Mouse (Mus musculus) stomach, embryonic 14.5 days (tissue): ENCODE data around the gene Arl14ep. TPM values are rescaled to one million over a fixed set of nuclear protein-coding genes. Genes with fewer than 3 reads are reported as not detected.
"Not testable (repeated sequence)": the region's sequence is repeated elsewhere in the genome, so short reads cannot be mapped to it uniquely, and the experiment has no call there.

Source experiments
- ATAC-seq: fragments of 200-750 bp; cut with Nextera tagmentation; 2 replicates; pipeline ENCODE4 v1.8.0; 2017; ENCODE audit warnings: low read depth, moderate TSS enrichment; ENCODE audit not compliant: insufficient number of reproducible peaks, insufficient read depth, low FRiP score
- H3K27ac ChIP-seq: fragments of 300-500 bp; sonication (generic); 2 replicates; pipeline ENCODE4 v1.5.1; 2014; ENCODE audit warnings: mild to moderate bottlenecking, low read length, moderate library complexity, mixed read lengths
- H3K27me3 ChIP-seq: fragments of 300-500 bp; sonication (generic); 2 replicates; pipeline ENCODE4 v1.6.1; 2014; ENCODE audit warnings: low read length, control low read depth, mixed read lengths; ENCODE audit not compliant: control insufficient read depth, insufficient read depth
- H3K36me3 ChIP-seq: fragments of 300-500 bp; sonication (generic); 2 replicates; pipeline ENCODE4 v1.6.1; 2014; ENCODE audit warnings: mild to moderate bottlenecking, control low read depth, low read length, moderate library complexity, mixed read lengths; ENCODE audit not compliant: control insufficient read depth, insufficient read depth
- H3K4me1 ChIP-seq: fragments of 300-500 bp; sonication (generic); 2 replicates; pipeline ENCODE4 v1.6.1; 2014; ENCODE audit warnings: low read length, control low read depth, mixed read lengths; ENCODE audit not compliant: control insufficient read depth, insufficient read depth
- H3K4me2 ChIP-seq: fragments of 300-500 bp; sonication (generic); replicated peaks from 2 replicates; pipeline ENCODE4 v1.6.1; 2014; ENCODE audit warnings: low read depth, low read length, control low read depth
- H3K4me3 ChIP-seq: fragments of 300-500 bp; sonication (generic); 2 replicates; pipeline ENCODE4 v1.5.1; 2014; ENCODE audit warnings: low read depth, low read length, control low read depth
- H3K9ac ChIP-seq: fragments of 300-500 bp; sonication (generic); replicated peaks from 2 replicates; pipeline ENCODE4 v1.6.1; 2014; ENCODE audit warnings: low read depth, mild to moderate bottlenecking, control low read depth, low read length, moderate library complexity, mixed read lengths
- H3K9me3 ChIP-seq: fragments of 300-500 bp; sonication (generic); 2 replicates; pipeline ENCODE4 v1.6.1; 2016; ENCODE audit warnings: low read depth, low read length, control low read depth; ENCODE audit not compliant: control insufficient read depth
- WGBS: fragments of 180-500 bp; shearing (Covaris S2); extraction: QIAGEN DNeasy Blood & Tissue Kit; methylation state at CpG from one replicate; pipeline ENCODE4 v1.1.7; 2014; 5-methylcytosine and 5-hydroxymethylcytosine counted together
- polyA plus RNA-seq: library from polyadenylated mRNA; unstranded; fragments of >200 nt; fragmentation: Nextera tagmentation; extraction: Ambion mirVana; gene quantifications from 2 replicates; pipeline ENCODE4 v1.2.1, GENCODE M21; 2014

Arl14ep gene
- 50.1 and 53.9 TPM in 2 replicates for polyA plus RNA-seq

DNA sequence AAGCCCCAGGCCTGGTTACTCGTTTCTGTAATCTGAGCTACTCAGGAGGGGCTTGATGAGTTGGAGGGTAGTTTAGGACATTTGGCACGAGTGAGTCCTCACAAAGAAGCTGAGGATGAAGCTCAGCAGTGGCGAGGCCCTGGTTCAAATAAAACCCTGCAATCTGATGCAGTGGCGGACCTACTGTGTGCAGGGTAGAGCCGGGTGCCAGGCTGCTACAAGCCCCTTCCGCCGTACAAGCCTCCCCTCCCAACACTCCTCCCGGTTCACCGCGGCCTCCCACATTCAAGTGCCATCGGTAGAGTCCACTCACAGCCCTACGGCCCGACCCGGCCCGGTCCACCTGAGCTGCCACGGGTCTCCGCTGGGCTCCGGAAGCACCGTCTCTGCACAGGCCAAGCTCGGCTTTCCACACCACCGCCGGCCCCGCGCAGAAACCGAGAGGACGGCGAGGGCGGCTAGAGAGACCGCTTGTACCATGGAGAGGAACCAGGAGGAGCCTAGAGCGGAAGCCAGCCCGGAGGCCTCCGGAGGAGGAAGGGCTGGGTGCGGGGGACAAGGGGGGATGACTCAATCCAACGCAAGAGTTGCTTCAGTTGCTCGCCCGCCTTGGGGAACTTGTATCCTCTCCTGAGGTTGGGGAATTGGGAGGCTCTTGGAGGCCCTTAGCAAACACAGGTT, at the start of gene Arl14ep:
TSS of gene Arl14ep (minus strand) at position 466 of the 681 bp plus-strand sequence.
- Histone ChIP-seq H3K4me1 (no peaks in the 10 kb centered on the region), H3K4me2 (peak within 1 kb of the TSS; percentile 54), H3K9ac (peak within 1 kb of the TSS; percentile 60), H3K36me3 (0 out of 2 replicates have a peak, but pooled peaks cover under 1% of the 10 kb centered on the region), H3K4me3 (peak within 1 kb of the TSS; percentile 55), H3K9me3 (no peaks in the 10 kb centered on the region), H3K27me3 (no peaks in the 10 kb centered on the region), H3K27ac (no peak within 1 kb of the TSS)
- ATAC-seq: peak; percentile 96
- WGBS: under 1% methylated on average over 36 of the region's 36 CpGs

- no peaks in the 10 kb centered on the region for H3K27me3 ChIP-seq
- 93% methylated on average over 5 of the region's 5 CpGs for WGBS
These were observed 48.5 kb upstream of the Arl14ep start for GRCm38 (mm10) chr2:107022713-107023112.

GRCm38 (mm10) chr2:107019331-107019730, 45.1 kb upstream of the Arl14ep start:
- no peak for ATAC-seq
- 35% methylated on average over 2 of the region's 2 CpGs for WGBS
- H3K27me3 ChIP-seq: no peaks in the 10 kb centered on the region
- no peaks in the 10 kb centered on the region for H3K4me1 ChIP-seq
- H3K9ac ChIP-seq: no peak overlapping the region
- no peak overlapping the region for H3K27ac ChIP-seq
- H3K9me3 ChIP-seq: no peaks in the 10 kb centered on the region
- H3K4me3 ChIP-seq: no peak overlapping the region
- H3K4me2 ChIP-seq: no peak overlapping the region
- H3K36me3 ChIP-seq: no peaks in the 10 kb centered on the region

More at GRCm38 (mm10) chr2:107022713-107023112, 48.5 kb upstream of the Arl14ep start:
- H3K27ac ChIP-seq: no peak overlapping the region
- H3K36me3 ChIP-seq: no peaks in the 10 kb centered on the region
- H3K9me3 ChIP-seq: no peaks in the 10 kb centered on the region
- H3K4me1 ChIP-seq: no peaks in the 10 kb centered on the region
- no peak overlapping the region for H3K4me2 ChIP-seq
- H3K9ac ChIP-seq: no peak overlapping the region
- H3K4me3 ChIP-seq: no peak overlapping the region
- ATAC-seq: no peak

GRCm38 (mm10) chr2:107013161-107013560, 38.9 kb upstream of the Arl14ep start:
- H3K9ac ChIP-seq: no peak overlapping the region

GRCm38 (mm10) chr2:107012318-107012717, 38.1 kb upstream of the Arl14ep start:
- WGBS: 73% methylated on average over 4 of the region's 4 CpGs
- no peak for ATAC-seq
- no peaks in the 10 kb centered on the region for H3K27me3 ChIP-seq

More at GRCm38 (mm10) chr2:107013161-107013560, 38.9 kb upstream of the Arl14ep start:
- Histone ChIP-seq H3K9me3 (no peaks in the 10 kb centered on the region), H3K36me3 (no peaks in the 10 kb centered on the region), H3K4me1 (no peaks in the 10 kb centered on the region), H3K27ac (no peak overlapping the region), H3K4me2 (no peak overlapping the region), H3K27me3 (no peaks in the 10 kb centered on the region), H3K4me3 (no peak overlapping the region)
- no peak for ATAC-seq
- 84% methylated on average over 4 of the region's 4 CpGs for WGBS

DNA sequence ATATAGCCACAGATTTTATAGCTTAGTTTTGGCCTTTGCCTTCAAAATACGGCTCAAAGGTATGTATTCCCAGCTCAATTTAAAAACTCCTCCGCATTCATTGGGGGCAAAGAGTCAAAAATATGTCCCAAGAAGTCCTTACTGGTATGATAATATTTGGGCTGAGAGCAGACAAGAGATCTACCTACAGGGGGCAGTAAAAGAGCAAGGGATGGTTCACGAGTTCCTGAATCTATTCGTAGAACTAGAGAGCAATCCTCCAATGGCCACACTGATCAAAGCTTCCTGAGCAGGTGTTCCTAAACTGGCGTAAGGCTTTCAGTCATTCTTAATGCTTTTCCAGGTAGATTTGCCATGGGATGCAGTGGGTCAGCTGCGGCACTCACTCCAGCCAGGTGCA, 35.9 kb upstream of the Arl14ep start:
- ATAC-seq: no peak
- no peak overlapping the region for H3K4me2 ChIP-seq
- no peaks in the 10 kb centered on the region for H3K9me3 ChIP-seq
- WGBS: 78% methylated on average over 6 of the region's 6 CpGs
- no peaks in the 10 kb centered on the region for H3K4me1 ChIP-seq
- no peak overlapping the region for H3K27ac ChIP-seq
- no peaks in the 10 kb centered on the region for H3K27me3 ChIP-seq
- no peaks in the 10 kb centered on the region for H3K36me3 ChIP-seq
- H3K4me3 ChIP-seq: no peak overlapping the region
- no peak overlapping the region for H3K9ac ChIP-seq

More at GRCm38 (mm10) chr2:107012318-107012717, 38.1 kb upstream of the Arl14ep start:
- no peak overlapping the region for H3K4me2 ChIP-seq
- no peak overlapping the region for H3K27ac ChIP-seq
- no peaks in the 10 kb centered on the region for H3K9me3 ChIP-seq
- H3K4me3 ChIP-seq: no peak overlapping the region
- no peaks in the 10 kb centered on the region for H3K36me3 ChIP-seq
- no peak overlapping the region for H3K9ac ChIP-seq
- no peaks in the 10 kb centered on the region for H3K4me1 ChIP-seq

DNA sequence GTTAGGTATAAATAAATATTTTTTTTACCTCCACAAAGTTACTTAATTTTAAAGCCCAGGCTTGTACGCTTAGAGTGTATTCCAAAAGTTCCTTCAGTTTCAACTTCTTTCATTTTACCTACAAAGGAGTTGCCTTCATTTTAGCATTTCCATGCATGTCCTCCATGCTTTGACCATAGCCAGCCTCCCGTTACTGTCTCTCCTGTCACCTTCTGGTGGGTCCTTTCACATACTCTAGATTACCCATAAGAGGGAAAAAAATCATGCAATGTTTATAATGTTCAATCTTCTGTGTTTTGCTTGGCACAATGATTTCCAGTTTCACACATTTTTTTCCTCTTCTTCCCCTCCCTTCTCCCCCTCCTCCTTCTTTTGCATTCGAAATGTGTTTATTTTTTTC, 32.2 kb upstream of the Arl14ep start:
- no peak for ATAC-seq
- H3K27ac ChIP-seq: no peak overlapping the region
- no peaks in the 10 kb centered on the region for H3K4me1 ChIP-seq
- no peak overlapping the region for H3K4me3 ChIP-seq
- no peak overlapping the region for H3K9ac ChIP-seq
- no peak overlapping the region for H3K4me2 ChIP-seq
- no peaks in the 10 kb centered on the region for H3K27me3 ChIP-seq
- no peaks in the 10 kb centered on the region for H3K9me3 ChIP-seq
- 76% methylated on average over 3 of the region's 3 CpGs for WGBS
- H3K36me3 ChIP-seq: no peaks in the 10 kb centered on the region

DNA sequence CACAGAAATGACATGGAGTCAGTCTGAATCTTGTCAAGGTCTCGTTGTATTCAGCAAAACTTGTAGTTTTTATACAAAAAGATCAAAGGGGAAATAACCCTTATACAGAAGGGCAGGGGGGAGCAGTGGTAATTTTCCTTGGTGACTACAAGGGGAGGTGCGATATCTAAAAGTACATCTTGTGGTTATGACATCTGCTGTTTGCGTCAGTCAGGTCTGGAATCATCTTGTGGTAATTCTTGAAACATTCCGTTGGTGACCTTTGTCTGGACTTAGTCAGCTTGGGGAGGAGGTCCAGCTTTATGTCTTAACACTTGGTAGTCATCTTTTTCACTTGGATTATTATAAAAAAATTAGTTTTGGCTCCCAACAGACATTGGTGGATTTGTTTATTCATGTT, 31.7 kb upstream of the Arl14ep start:
- 77% methylated on average over 4 of the region's 4 CpGs for WGBS
- H3K4me1 ChIP-seq, H3K9me3 ChIP-seq, H3K27me3 ChIP-seq, H3K4me2 ChIP-seq, H3K27ac ChIP-seq, H3K9ac ChIP-seq, H3K4me3 ChIP-seq, H3K36me3 ChIP-seq, ATAC-seq: not testable (repeated sequence)

DNA sequence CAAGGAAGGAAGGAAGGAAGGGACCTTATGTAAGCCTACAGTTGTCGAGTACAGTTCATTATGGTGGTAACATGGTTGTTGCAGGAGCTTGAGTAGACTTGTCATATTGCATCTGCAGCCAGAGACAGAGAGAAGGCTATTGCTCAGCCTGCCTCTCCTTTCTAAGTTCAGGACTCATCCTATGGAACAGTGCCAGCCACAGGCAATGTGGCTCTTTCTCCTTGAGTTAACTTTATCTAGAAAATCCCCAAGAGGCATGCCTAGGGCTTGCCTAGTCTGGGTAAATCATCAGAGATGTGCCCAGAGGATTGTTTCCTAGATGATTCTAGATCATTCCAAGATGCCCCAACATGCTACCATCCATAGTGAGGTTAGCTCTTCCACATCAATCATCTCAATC, 17.0 kb upstream of the Arl14ep start:
- no peaks in the 10 kb centered on the region for H3K27me3 ChIP-seq
- no peak overlapping the region for H3K4me2 ChIP-seq
- no peak for ATAC-seq
- no peak overlapping the region for H3K4me3 ChIP-seq
- H3K4me1 ChIP-seq: no peaks in the 10 kb centered on the region
- no peak overlapping the region for H3K27ac ChIP-seq
- H3K36me3 ChIP-seq: no peaks in the 10 kb centered on the region
- no peak overlapping the region for H3K9ac ChIP-seq
- 73% methylated on average over 1 of the region's 1 CpGs for WGBS
- H3K9me3 ChIP-seq: no peaks in the 10 kb centered on the region
